Mouse (Mus musculus) liver, embryonic 15.5 days (tissue): Measurements from ENCODE around the gene Itgb5. TPM values are rescaled to one million over a fixed set of nuclear protein-coding genes. Genes with fewer than 3 reads are reported as not detected.

ENCODE experiments used
- ATAC-seq: fragments of 200-750 bp; cut with Nextera tagmentation; 2 replicates; pipeline ENCODE4 v1.8.0; 2017; ENCODE audit warnings: moderate number of reproducible peaks, mild to moderate bottlenecking, moderate library complexity; ENCODE audit not compliant: insufficient read depth
- H3K27ac ChIP-seq: fragments of 300-500 bp; sonication (generic); replicated peaks from 2 replicates; pipeline ENCODE4 v1.5.1; 2015; ENCODE audit warnings: mild to moderate bottlenecking, inconsistent platforms
- H3K27me3 ChIP-seq: fragments of 300-500 bp; sonication (generic); 2 replicates; pipeline ENCODE4 v1.6.1; 2015; ENCODE audit warnings: mild to moderate bottlenecking, inconsistent platforms
- H3K36me3 ChIP-seq: fragments of 300-500 bp; sonication (generic); replicated peaks from 2 replicates; pipeline ENCODE4 v1.6.1; 2015; ENCODE audit warnings: moderate library complexity, mild to moderate bottlenecking, inconsistent platforms
- H3K4me1 ChIP-seq: fragments of 300-500 bp; sonication (generic); replicated peaks from 2 replicates; pipeline ENCODE4 v1.6.1; 2015; ENCODE audit warnings: inconsistent platforms
- H3K4me2 ChIP-seq: fragments of 300-500 bp; sonication (generic); 2 replicates; pipeline ENCODE4 v1.6.1; 2015; ENCODE audit warnings: moderate library complexity, mild to moderate bottlenecking, inconsistent platforms
- H3K4me3 ChIP-seq: fragments of 300-500 bp; sonication (generic); replicated peaks from 2 replicates; pipeline ENCODE4 v1.5.1; 2015; ENCODE audit warnings: mild to moderate bottlenecking, inconsistent platforms
- H3K9ac ChIP-seq: fragments of 300-500 bp; sonication (generic); 2 replicates; pipeline ENCODE4 v1.6.1; 2015; ENCODE audit warnings: moderate library complexity, mild to moderate bottlenecking, inconsistent platforms
- H3K9me3 ChIP-seq: fragments of 300-500 bp; sonication (generic); replicated peaks from 2 replicates; pipeline ENCODE4 v1.6.1; 2016; ENCODE audit warnings: inconsistent platforms
- WGBS: fragments of 180-500 bp; shearing (Covaris S2); methylation state at CpG from one replicate; pipeline ENCODE4 v1.1.7; 2015; ENCODE audit warnings: mixed read lengths; ENCODE audit not compliant: insufficient replicate concordance; 5-methylcytosine and 5-hydroxymethylcytosine counted together
- polyA plus RNA-seq: library from polyadenylated mRNA; unstranded; fragments of >200 nt; fragmentation: Nextera tagmentation; extraction: Ambion mirVana; gene quantifications from 2 replicates; pipeline ENCODE4 v1.2.1, GENCODE M21; 2015

Gene Itgb5
- polyA plus RNA-seq, 1 experiment from 2014 or later: 16.2 TPM

DNA sequence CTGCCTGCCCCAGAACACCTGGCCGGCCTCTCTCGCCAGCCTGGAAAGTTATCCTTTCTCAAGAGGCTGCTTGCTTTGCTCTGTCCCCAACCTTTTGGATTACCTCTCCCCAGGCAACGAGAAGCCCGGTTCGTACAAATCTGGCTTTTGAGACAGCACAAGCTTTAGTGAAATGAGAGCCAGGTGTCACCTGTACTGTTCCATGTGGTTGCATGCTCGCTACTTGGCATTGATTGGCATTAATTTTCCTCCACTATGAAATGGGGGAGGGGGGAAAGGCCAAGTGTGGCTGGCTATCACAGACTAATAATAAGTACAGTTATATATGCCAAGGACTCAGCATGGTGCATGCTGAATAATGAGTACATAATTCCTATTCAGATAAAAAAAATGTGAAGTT, 164.9 kb downstream of the Itgb5 start:
- Histone ChIP-seq H3K4me2 (no peak overlapping the region), H3K4me1 (peaks cover 5% of the 10 kb centered on the region; the same call in 1 of the 2 replicates), H3K27ac (no peak overlapping the region), H3K9ac (no peak overlapping the region), H3K4me3 (no peak overlapping the region), H3K9me3 (no peaks in the 10 kb centered on the region), H3K36me3 (no peaks in the 10 kb centered on the region), H3K27me3 (peaks cover 4% of the 10 kb centered on the region; the same call in 1 of the 2 replicates)
- no peak for ATAC-seq
- WGBS: 68% methylated on average over 6 of the region's 6 CpGs

- WGBS: 59% methylated on average over 3 of the region's 3 CpGs
- H3K27ac ChIP-seq: no peak overlapping the region
Observed at GRCm38 (mm10) chr16:33995496-33995895, 166.0 kb downstream of the Itgb5 start.

GRCm38 (mm10) chr16:33996030-33996429, 166.6 kb downstream of the Itgb5 start:
- H3K4me1 ChIP-seq: peaks cover 5% of the 10 kb centered on the region; the same call in 1 of the 2 replicates
- no peak overlapping the region for H3K4me3 ChIP-seq
- no peaks in the 10 kb centered on the region for H3K9me3 ChIP-seq
- WGBS: 1% methylated on average over 5 of the region's 5 CpGs
- no peak overlapping the region for H3K27ac ChIP-seq
- ATAC-seq: no peak
- H3K4me2 ChIP-seq: no peak overlapping the region
- H3K9ac ChIP-seq: no peak overlapping the region
- peaks cover 4% of the 10 kb centered on the region; the same call in 1 of the 2 replicates for H3K27me3 ChIP-seq
- no peaks in the 10 kb centered on the region for H3K36me3 ChIP-seq

More at GRCm38 (mm10) chr16:33995496-33995895, 166.0 kb downstream of the Itgb5 start:
- ATAC-seq: no peak
- Histone ChIP-seq H3K27me3 (peaks cover 4% of the 10 kb centered on the region; the same call in 1 of the 2 replicates), H3K9ac (no peak overlapping the region), H3K4me3 (no peak overlapping the region), H3K4me1 (peaks cover 5% of the 10 kb centered on the region; the same call in 1 of the 2 replicates), H3K9me3 (no peaks in the 10 kb centered on the region), H3K36me3 (no peaks in the 10 kb centered on the region), H3K4me2 (no peak overlapping the region)

DNA sequence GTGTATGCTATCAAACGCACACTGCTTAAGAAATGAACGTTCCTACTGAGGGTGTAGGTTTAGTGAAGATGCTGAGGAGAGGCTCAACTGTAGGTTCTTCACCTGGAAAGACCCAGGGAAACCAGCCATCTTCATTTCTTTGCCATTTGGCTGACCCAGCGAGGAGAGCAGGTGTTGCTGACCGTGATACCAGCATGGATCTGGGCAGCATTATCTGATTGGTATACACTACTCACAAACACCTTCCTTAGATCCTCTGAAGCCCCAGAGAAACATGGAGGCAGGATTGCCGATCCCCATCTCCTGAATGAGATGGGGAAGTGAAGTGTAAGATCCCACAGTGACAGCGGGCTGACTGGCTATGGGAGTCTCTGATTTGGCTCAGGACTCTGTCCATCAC, 168.5 kb downstream of the Itgb5 start:
- 65% methylated on average over 6 of the region's 6 CpGs for WGBS
- H3K27me3 ChIP-seq: peaks cover 4% of the 10 kb centered on the region; the same call in 1 of the 2 replicates
- H3K9ac ChIP-seq: no peak overlapping the region
- H3K4me3 ChIP-seq: no peak overlapping the region
- H3K36me3 ChIP-seq: no peaks in the 10 kb centered on the region
- no peak overlapping the region for H3K4me2 ChIP-seq
- H3K27ac ChIP-seq: no peak overlapping the region
- H3K4me1 ChIP-seq: peaks cover 5% of the 10 kb centered on the region; the same call in 1 of the 2 replicates
- no peaks in the 10 kb centered on the region for H3K9me3 ChIP-seq
- ATAC-seq: no peak

Other genes with a start within 250 kb of the Itgb5 start
- gene Heg1, start 145.3 kb upstream of the Itgb5 start, polyA plus RNA-seq: 4.9 and 5.7 TPM in 2 replicates
- gene Muc13, start 35.6 kb upstream of the Itgb5 start, polyA plus RNA-seq: 0.99 and 1.6 TPM in 2 replicates
- gene Umps, start 137.4 kb downstream of the Itgb5 start, polyA plus RNA-seq: 34.0 and 35.1 TPM in 2 replicates